Mouse (Mus musculus): ENCODE measurements around the gene Zfp423.

DNA sequence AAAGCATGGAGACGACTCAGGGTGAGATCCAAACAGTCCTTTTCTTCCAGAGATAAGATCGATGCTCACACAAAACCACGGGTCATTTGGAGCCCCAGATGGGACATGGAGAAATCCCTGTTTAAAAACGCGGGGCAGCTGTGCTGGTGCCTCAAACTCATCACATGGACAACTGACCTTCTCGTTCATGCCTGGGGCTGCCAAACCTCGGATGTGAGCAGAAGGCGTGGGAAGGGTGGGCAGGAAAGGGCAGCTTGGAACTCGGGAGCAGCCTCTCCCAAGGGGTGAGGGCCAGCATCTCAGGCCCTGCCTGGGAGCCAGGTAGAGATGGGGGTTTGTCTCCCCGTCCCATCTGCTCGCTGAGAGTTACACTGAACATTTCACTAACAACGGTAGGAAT is 146.7 kb downstream of the Zfp423 start:
- TF ChIP-seq MXI1 (IDR thresholded peaks at IDR 0.05; ENCODE audit: low read depth, low read length): no peak
- TF ChIP-seq USF1 (IDR thresholded peaks at IDR 0.05; ENCODE audit: low read depth, low read length): no peak
- TF ChIP-seq EP300 (IDR thresholded peaks at IDR 0.05; ENCODE audit: low read depth in 1 of 2, low read length in 2 of 2): no peak
